Mouse (Mus musculus): Measurements from ENCODE around the gene Nfyb. TPM values are rescaled to one million over a fixed set of nuclear protein-coding genes. Genes with fewer than 3 reads are reported as not detected.

Nfyb gene
- polyA plus RNA-seq, 2 experiments from 2014 or later = 78.3 to 81.3 TPM

DNA sequence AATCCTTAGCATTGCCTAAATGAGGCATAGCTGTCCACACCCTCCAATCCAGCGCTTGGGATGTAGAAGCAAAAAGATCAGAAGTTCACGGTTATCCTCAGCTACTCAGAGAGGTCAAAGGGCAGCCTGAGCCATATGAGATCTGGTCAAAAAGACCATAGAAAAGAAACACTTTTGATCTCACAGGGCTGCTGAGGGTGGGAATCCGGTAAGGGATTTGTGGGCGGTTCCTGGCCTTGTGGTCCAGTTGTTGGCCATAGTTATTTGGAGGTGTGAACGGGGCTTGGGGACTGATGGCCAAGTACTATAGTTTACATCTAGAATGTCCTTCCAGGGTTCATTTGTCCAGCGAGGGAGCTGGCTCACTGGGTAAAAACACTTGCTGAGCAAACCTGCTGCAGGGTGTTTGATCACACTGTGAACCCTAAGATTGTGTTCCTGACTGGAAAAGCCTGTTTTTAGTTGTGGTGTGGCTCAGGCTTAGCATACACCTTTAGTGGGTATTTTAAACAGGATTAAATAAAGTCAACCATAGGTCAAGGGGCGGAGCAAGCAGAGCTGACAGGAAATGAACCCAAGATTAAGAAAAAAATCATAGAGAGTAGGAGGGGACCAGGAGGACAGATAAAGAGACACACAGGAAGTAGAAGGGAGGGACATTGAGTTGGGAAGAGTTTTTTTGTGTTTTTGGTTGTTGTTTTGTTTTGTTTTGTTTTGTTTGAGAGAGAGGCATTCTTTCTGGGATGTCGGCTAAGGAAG, 15.0 kb upstream of the Nfyb start:
- peak; percentile 18 for ATAC-seq

DNA sequence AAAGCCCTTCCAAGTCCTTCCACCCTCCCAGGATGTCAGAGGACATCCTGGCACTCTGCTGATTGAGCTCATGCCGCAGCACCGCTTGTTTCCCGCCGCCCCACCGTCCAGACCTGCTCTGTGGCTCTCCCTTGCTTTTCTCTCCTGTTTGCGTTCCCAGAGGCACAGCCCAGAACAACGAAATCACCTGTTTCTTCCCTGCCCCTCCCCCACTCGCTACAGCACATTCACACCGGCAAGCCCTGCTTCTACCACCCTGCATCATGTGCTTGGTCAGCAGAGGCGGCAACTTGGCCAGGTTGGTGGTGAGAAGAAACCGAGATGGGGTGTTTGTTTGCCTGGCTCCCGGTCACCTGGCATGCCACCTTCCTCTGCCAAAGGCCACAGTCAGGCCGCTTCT, 13.9 kb upstream of the Nfyb start:
- ATAC-seq = no peak

DNA sequence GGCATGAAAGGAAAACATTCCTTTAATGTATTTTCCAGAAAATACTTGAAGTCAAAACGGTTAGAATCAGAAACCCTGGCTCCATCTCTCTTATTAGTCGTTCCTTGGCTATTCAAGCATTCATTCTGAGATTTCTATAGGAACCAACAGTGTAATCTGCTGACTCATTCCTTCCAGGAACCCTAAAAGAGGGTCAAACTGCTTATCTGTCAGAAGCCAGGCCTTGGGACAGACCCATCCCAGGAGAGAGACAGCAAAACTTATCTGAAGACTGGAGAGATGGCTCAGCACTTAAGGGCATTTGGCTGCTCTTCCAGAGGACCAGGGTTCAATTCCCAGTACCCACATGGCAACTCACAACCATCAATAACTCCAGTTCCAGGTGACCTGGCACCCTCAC, 13.1 kb upstream of the Nfyb start:
- no peak for ATAC-seq

DNA sequence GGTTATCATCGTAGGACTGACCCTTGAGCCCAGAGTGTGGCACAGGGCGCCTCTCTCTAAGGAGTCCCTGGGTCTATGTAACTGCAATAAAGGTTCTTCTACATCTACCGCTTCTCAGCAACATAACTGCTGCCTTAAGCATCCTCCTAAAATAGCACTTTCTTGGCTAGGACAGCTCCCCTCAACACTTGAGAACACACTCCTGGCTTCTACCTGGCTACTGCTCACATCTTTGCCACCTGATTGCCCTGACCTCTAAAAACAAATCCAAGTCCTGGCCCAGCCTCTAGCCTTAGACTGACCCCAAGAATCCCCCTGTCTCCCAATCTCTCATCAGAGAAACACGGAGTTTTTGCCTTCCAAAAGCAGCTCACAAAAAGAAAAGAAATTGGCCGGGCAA, 10.9 kb upstream of the Nfyb start:
- no peak for ATAC-seq

GRCm38 (mm10) chr10:82771595-82772170, 7.7 kb upstream of the Nfyb start:
- ATAC-seq = no peak

DNA sequence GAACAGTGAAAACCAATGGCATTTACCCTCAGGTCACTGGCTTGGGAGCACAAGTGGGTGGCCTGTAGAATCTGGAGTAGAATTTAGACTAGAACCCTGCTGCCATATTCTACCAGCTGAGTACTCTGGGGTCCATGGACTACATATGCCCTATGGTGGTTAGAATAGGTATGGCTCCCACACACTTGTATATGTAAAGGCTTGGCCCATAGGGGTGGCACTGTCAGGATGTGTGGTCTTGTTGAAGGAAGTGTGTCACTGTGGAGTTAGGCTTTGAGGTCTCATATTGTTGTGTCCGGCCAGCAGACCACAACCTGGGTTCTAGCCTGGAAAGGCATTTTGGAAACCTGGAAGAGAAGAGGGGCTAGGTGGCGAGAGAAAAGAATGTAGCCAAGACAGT, 6.8 kb upstream of the Nfyb start:
- ATAC-seq = no peak

- no peak for ATAC-seq
Measured at GRCm38 (mm10) chr10:82768901-82769300, 5.0 kb upstream of the Nfyb start.

DNA sequence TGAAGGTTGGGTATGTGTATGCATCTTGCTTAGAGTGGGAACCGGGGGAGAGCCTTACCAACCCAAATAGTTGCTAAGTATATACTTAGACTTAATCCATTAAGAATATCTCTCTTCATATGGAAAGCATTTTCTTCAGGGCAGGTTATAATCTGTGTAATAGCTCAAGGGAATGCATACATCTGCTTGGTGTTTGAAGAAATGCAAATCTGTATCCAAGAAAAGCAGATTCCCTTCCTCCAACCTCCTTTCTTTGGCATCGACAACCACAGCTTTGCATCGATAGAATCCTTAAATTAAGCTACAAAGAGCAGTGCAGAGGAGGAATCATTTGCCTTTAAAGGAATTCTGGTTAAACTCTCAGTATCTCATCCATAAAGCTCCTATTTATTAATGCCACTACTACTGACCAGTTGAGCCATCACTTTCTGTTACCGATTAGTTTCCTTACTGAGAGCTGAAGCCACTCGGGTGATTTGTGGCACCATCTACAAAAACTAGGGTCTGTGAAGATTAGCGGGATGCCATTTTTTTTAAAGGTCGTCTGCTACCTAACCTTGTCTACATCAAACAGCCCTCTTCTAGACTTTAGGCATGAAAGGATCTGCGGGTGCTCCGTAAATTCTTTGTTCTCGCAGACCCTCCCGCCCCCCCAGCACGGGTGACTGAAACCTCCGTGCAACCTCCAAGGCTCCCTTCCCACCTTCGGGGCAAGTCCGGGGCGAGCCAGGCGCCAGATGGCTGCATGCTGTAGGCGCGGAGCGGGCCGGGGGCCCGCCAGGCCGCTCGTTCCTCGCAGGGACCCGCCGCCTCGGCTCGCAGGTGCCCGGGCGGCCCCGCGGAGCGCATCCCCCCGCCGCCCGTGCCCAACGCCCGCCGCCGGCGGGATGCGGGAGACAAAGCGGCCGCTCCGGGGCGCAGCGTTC, 925 bp downstream of the Nfyb start:
- no peak for ATAC-seq

- ATAC-seq = no peak
Measured at GRCm38 (mm10) chr10:82761037-82761811, 2.7 kb downstream of the Nfyb start.

GRCm38 (mm10) chr10:82759706-82760105, 4.2 kb downstream of the Nfyb start:
- no peak for ATAC-seq

DNA sequence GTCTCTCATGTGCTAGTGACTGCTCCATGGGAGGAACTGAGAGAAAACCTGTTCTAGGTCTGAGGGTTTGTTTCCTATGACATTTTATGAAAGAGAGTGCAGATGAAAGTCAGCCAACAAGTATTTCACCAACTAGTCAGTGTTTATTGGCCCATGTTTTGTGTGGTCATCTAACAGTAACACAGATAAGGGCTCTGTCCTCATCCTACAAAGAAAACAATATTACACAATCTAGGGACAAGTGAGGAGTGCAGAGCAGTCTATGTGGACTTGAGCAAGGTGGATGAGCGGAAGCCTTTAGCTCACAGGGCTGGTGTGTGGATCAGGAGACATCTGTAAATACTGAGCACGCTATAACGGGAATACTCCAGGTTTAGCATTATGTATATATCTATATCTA, 5.1 kb downstream of the Nfyb start:
- no peak for ATAC-seq

DNA sequence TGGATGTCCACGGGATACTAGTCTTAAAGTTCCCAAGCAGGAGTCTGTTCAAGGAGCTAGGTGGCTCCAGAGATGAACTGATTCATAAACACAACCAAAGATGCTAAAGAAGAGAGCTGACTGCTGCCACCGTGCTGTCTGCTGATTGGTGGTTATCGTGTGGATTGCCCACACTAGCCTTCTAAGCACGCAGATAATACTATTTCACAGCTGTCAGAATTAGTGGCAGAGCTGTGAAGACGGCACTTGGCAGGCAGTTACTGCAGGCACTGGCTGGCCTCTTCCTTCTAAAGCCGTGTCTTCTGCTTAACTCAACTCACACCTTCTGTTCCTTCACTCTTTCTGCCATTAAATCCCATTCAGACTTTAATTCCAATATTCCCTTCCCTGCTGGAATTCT, 5.6 kb downstream of the Nfyb start:
- ATAC-seq = no peak

GRCm38 (mm10) chr10:82757341-82757740, 6.6 kb downstream of the Nfyb start:
- no peak for ATAC-seq

- ATAC-seq = no peak
Measured at GRCm38 (mm10) chr10:82756466-82756865, 7.5 kb downstream of the Nfyb start.

GRCm38 (mm10) chr10:82755213-82755890, 8.6 kb downstream of the Nfyb start:
- no peak for ATAC-seq

DNA sequence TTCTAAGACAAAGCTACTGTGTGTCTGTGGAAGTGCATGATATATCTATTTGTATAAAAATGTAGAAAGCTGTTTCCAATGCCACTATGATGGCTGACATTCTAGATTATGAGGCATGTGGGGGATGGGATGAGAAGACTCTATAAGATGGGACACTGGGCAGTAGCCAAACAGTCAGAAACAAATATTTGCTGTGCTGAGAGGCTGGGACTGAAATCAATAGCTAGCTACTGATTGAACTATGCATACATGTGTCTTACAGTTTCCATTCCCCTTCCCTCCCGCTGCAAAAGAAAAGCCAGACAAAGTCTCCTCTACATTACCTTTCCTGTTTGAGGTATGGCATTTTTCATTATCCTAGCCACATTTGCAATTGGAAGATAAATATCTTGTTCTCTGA, 9.3 kb downstream of the Nfyb start:
- no peak for ATAC-seq

DNA sequence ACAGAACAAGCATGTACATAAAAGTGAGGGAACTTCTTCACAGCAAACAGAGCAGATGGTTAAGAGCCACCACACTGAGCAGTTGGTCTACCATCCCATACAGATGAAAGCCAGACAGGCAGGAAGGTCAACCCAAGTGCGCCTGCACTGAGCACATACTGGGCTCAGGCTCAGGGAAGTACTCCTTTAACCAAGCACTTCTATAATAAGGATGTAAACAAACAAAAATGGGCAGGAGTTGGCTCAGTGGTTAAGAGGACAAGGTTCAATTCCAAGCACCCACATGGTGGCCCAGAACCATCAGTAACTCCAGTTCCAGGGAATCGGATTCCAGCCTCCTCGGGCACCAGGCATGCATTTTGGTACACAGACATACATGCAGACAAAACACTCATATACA, 11.0 kb downstream of the Nfyb start:
- no peak for ATAC-seq

DNA sequence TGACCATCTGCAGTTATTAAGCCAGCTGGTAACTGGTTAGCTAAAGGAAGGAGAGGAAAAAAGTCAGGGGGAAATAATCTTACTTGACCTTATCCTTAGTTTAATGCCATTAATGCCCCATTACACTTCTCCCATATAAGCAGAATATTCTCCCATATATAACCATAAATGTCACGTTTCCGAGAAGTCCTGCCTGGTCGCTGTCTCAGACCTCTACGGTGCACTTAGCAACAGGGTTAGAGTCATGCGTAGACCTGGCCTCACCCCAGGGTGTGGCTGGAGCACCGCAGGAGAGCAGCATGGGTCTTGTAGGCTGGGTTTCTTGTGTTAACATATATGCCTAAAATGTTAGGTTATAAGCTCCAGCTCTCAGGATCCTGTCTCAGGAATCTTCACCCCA, 13.2 kb downstream of the Nfyb start:
- ATAC-seq = no peak

DNA sequence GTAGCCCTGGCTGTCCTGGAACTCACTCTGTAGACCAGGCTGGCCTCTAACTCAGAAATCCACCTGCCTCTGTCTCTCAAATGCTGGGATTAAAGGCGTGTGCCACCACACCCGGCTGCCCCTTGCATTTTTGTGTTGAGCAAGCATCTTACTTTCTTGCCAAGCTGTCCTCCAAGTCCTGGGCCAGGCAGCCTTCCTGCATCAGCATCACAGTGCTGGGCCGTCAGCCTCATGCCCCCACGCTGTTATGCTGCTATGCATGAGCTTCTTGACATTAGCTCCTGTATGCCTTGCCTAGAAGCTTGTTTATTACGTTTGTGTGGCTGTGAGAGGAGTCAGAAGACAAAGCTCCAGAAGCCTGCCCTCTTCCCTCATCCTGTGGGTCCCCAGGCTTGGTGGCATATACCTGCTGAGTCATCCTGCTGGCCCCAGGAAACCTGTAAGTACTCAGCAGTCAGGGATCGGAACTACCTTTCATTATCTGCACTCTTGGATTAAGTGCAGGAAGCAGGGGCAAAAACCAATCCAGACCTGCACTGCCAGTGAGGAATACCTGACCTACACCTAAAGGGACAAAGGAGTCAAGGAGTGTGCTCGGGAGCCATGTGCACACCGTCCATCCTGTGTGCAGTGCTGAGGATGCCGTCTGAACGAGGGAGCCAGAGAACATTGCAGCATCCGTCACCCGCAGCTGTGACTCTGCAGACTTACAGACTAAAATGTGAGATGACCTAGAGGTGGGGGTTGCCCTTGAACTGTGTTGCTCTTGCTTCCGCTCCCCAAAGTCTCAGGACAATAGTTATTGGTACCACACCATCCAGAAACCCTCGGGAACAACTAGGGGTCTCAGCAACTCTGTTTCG, 16.7 kb downstream of the Nfyb start:
- no peak for ATAC-seq

DNA sequence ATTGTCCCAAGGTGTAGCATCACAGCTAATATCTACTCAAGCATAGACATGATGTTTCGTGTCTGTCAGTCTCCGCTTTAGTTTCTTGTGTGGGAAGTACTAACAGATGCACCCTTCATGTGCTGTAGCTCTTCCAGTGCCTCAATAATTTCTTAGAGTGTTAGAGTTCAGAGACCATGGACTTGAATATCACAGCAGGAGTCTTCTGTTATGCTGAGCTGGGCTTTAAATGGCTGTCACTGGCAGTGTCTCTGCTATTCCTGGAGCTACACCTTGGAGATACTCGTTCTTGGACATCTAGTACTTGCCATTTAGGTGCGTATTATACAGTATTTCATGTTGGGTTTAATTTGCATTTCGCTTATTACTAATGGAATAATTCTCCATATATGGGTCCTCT, 18.6 kb downstream of the Nfyb start:
- no peak for ATAC-seq

DNA sequence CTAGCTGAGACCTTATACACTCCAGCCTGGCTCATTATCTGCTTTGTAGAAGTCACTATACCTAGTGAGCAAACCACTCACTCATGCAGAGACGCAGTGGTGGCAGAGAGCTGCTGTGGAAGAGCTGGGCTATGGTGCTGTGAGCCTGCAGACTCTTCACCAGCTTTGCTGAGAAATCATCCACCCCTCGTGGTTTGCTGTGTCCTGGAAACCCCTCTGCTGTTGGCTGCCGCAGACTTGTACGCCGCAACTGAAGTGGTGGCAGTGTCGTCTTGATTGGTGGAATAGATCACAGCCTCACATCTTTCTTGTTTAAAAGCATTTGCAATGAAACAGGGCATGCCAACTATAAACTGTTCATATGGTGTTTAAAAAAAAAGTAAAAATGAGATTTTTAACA, 19.6 kb downstream of the Nfyb start:
- no peak for ATAC-seq
